Mouse (Mus musculus) embryo, embryonic 10 days (tissue): ENCODE results near the gene Clnk.
"Not testable (repeated sequence)": the region's sequence is repeated elsewhere in the genome, so short reads cannot be mapped to it uniquely, and the experiment has no call there.

ENCODE experiments used
- DNase-seq: peaks from one replicate; pipeline ENCODE4 v3.0.0-alpha.2; 2015; ENCODE audit warnings: low spot score

Clnk gene

GRCm38 (mm10) chr5:38876622-38877021 is at the start of gene Clnk:
Gene Clnk, minus strand, starts transcription at chr5:38876812.
- no peak for DNase-seq

GRCm38 (mm10) chr5:38905271-38905670 is 28.7 kb upstream of the Clnk start:
- no peak for DNase-seq

GRCm38 (mm10) chr5:38904528-38905044 is 28.0 kb upstream of the Clnk start:
- DNase-seq = no peak

GRCm38 (mm10) chr5:38902889-38903288 is 26.3 kb upstream of the Clnk start:
- DNase-seq = no peak

GRCm38 (mm10) chr5:38899051-38899450 is 22.4 kb upstream of the Clnk start:
- no peak for DNase-seq

GRCm38 (mm10) chr5:38888646-38889045 is 12.0 kb upstream of the Clnk start:
- DNase-seq = no peak

- DNase-seq = no peak
Observed at GRCm38 (mm10) chr5:38886623-38887275, 10.1 kb upstream of the Clnk start.

GRCm38 (mm10) chr5:38882635-38883034 is 6.0 kb upstream of the Clnk start:
- not testable (repeated sequence) for DNase-seq

GRCm38 (mm10) chr5:38881728-38882620 is 5.4 kb upstream of the Clnk start:
- no peak for DNase-seq

GRCm38 (mm10) chr5:38881416-38881727 is 4.8 kb upstream of the Clnk start:
- DNase-seq = no peak

- DNase-seq = peak; percentile 24
Observed at GRCm38 (mm10) chr5:38879989-38880706, 3.5 kb upstream of the Clnk start.

GRCm38 (mm10) chr5:38875403-38875802 is 1.2 kb downstream of the Clnk start:
- DNase-seq = no peak

GRCm38 (mm10) chr5:38874931-38875330 is 1.7 kb downstream of the Clnk start:
- peak; percentile 60 for DNase-seq

GRCm38 (mm10) chr5:38872906-38873305 is 3.7 kb downstream of the Clnk start:
- no peak for DNase-seq

GRCm38 (mm10) chr5:38871591-38871990 is 5.0 kb downstream of the Clnk start:
- no peak for DNase-seq

- no peak for DNase-seq
Observed at GRCm38 (mm10) chr5:38870485-38870884, 6.1 kb downstream of the Clnk start.

- DNase-seq = no peak
Observed at GRCm38 (mm10) chr5:38869976-38870375, 6.6 kb downstream of the Clnk start.

- no peak for DNase-seq
Observed at GRCm38 (mm10) chr5:38864624-38865023, 12.0 kb downstream of the Clnk start.

- no peak for DNase-seq
Observed at GRCm38 (mm10) chr5:38863029-38863428, 13.6 kb downstream of the Clnk start.

GRCm38 (mm10) chr5:38862288-38862985 is 14.2 kb downstream of the Clnk start:
- DNase-seq = no peak

GRCm38 (mm10) chr5:38858015-38858721 is 18.4 kb downstream of the Clnk start:
- DNase-seq = peak; percentile 62
